ENCODE assay signal across 22 mouse cellular contexts in genomic region chr1:128504371-128504770, GRCm38 (mm10).
"Had no signal": no experiment of that assay in that cellular context is flagged by ENCODE, and none has a peak within 500 bp of the region (broad histone marks: within the 10 kb centered on the region; RNA-seq: fewer than 3 reads in every experiment).

No protein-coding gene starts in this region.

- H3K9ac ChIP-seq: lung, embryonic 15.5 days; midbrain, embryonic 12.5 days; neural tube, embryonic 13.5 days; neural tube, embryonic 15.5 days had no signal

- H3K4me1 ChIP-seq: lung, embryonic 15.5 days; midbrain, embryonic 10.5 days; midbrain, embryonic 12.5 days; neural tube, embryonic 13.5 days; neural tube, embryonic 15.5 days had no signal

- H3K27me3 ChIP-seq: lung, embryonic 15.5 days; megakaryocyte, embryonic 14.5 days; midbrain, embryonic 12.5 days; neural tube, embryonic 13.5 days; neural tube, embryonic 15.5 days had no signal

- ATAC-seq: lung, postnatal 0 days; midbrain, embryonic 16.5 days had no signal

- H3K9me3 ChIP-seq: lung, embryonic 15.5 days; megakaryocyte, embryonic 14.5 days; midbrain, embryonic 12.5 days; neural tube, embryonic 13.5 days; neural tube, embryonic 15.5 days had no signal

- DNase-seq: lung, adult 2 months; lung, postnatal 14 days; lung, postnatal 36 days; midbrain, embryonic 14.5 days; retina, postnatal 1 day; right cerebral cortex, adult 18-20 months; right cerebral cortex, postnatal 25 days; right cerebral cortex, postnatal 4 days; spleen, adult 18-20 months; thymus, adult 18-20 months; thymus, postnatal 14 days; thymus, postnatal 36 days had no signal

- H3K36me3 ChIP-seq: lung, embryonic 15.5 days; midbrain, embryonic 10.5 days; midbrain, embryonic 12.5 days; neural tube, embryonic 13.5 days; neural tube, embryonic 15.5 days had no signal

- H3K27ac ChIP-seq: lung, embryonic 15.5 days; macrophage; midbrain, embryonic 10.5 days; midbrain, embryonic 12.5 days; neural tube, embryonic 13.5 days; neural tube, embryonic 15.5 days had no signal

- H3K4me3 ChIP-seq: lung, embryonic 15.5 days; megakaryocyte, embryonic 14.5 days; midbrain, embryonic 10.5 days; midbrain, embryonic 12.5 days; myocyte; neural tube, embryonic 13.5 days; neural tube, embryonic 15.5 days had no signal
